Mouse (Mus musculus) macrophage (primary cell): ENCODE data around the gene Usp30. TPM values are rescaled to one million over a fixed set of nuclear protein-coding genes. Genes with fewer than 3 reads are reported as not detected.

Experiments
- H3K27ac ChIP-seq: fragments of 350-480 bp; formaldehyde crosslinking; 2 replicates; pipeline ENCODE4 v1.9.0; 2021
- H3K36me3 ChIP-seq: fragments of 350-480 bp; formaldehyde crosslinking; 2 replicates; pipeline ENCODE4 v1.9.0; 2021; ENCODE audit errors: inconsistent target
- H3K4me3 ChIP-seq: fragments of 350-480 bp; formaldehyde crosslinking; 2 replicates; pipeline ENCODE4 v1.9.0; 2021; ENCODE audit errors: inconsistent target
- H3K79me2 ChIP-seq: fragments of 350-480 bp; formaldehyde crosslinking; 2 replicates; pipeline ENCODE4 v1.9.0; 2021; ENCODE audit errors: inconsistent target
- WGBS: methylation state at CpG from one replicate; pipeline ENCODE4 v1.1.7; 2026; ENCODE audit warnings: inconsistent platforms; ENCODE audit not compliant: missing documents; 5-methylcytosine and 5-hydroxymethylcytosine counted together
- polyA plus RNA-seq: library from polyadenylated mRNA; stranded (reverse); fragments of 250-400 nt; gene quantifications from 3 replicates; pipeline ENCODE4 v1.2.4, GENCODE M21; 2018; ENCODE audit warnings: inconsistent platforms

Gene Usp30
- polyA plus RNA-seq, 1 experiment from 2014 or later = 11.9 TPM

DNA sequence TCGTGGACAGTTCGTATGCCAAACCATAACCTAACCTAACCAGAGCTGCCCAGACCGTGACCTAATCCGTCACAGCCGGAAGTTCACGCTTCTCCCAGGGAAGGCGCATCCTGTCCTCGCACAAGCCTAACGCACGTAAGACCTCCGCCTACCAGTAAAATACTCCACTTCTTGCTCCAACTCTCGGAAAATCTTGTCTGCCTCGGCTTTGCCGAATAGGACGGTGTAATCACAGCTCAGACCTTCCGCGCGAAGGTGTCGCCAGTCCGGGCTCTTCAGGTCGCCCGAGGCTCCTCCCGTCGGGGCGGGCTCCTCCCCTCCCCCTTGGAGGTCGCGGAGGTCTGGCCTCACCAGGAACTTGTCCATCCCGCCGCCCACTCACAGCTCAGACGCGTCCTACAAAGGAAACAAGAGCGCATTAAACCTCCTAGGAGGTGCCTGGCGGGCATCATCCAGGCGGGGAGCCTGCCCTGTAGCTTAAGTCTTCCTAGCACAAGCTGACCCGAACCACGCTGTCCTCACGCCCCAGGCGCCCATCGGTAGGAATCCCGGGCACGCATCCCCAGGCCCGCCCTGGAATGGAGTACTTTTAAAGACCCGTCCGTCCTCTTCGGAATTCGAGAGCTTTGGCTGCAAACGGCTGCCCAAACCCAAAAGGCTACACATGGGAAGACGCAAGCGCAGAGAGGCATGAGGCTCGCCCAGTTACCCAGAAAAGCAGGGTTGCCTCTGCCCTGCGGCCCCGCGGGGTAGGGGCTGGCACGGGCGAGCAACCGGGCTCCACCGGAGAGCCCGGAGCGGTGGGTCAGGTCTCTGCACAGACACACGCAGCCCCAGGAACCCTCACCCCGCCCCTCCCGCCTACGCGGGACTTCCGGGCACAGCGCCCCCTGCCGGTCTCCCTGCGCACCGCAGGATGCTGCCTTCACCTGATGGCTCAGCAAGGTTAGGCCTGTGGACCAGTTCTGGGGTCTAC lies 62.4 kb downstream of the Usp30 start, which contains the start of gene Alkbh2:
Gene Alkbh2 (minus strand): TSS at position 845 of the 976 bp plus-strand sequence.
- Histone ChIP-seq H3K79me2 (no peaks in the 10 kb centered on the region), H3K36me3 (peaks cover 8% of the 10 kb centered on the region; the same call in 1 of the 2 replicates), H3K27ac (peak within 1 kb of the TSS; percentile 31), H3K4me3 (peak within 1 kb of the TSS; percentile 62)
- WGBS = 4% methylated on average over 69 of the region's 69 CpGs

DNA sequence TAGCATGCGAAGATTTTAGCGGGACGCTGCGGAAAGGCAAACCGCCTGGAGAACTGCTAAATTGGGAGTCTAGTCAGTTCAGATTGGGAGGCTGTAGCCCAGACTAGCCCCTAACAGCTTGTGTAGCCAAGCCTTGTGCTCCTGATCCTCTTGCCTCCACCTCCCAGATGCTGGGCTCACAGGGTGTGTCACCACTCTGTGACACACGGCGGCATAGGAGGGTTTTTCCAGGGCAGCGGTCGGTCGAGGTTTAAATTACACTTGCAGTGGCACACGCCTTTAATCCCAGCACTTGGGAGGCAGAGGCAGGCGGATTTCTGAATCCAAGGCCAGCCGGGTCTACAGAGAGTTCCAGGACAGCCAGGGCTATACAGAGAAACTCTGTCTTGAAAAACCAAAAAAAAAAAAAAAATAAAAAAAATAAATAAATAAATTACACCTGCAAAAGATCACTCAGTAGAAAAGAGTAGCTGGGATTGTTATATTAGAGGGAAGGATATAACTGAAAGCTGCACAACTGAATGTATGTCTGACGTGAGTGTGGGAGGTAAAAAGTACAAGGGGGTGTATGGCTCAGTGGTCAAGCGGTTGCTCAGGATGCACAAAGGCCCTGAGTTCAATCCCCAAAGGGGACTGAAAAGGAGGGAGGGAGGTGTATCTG lies 64.4 kb downstream of the Usp30 start:
- Histone ChIP-seq H3K36me3 (no peaks in the 10 kb centered on the region), H3K27ac (no peak overlapping the region), H3K4me3 (no peak overlapping the region), H3K79me2 (no peaks in the 10 kb centered on the region)
- WGBS = 92% methylated on average over 15 of the region's 15 CpGs

DNA sequence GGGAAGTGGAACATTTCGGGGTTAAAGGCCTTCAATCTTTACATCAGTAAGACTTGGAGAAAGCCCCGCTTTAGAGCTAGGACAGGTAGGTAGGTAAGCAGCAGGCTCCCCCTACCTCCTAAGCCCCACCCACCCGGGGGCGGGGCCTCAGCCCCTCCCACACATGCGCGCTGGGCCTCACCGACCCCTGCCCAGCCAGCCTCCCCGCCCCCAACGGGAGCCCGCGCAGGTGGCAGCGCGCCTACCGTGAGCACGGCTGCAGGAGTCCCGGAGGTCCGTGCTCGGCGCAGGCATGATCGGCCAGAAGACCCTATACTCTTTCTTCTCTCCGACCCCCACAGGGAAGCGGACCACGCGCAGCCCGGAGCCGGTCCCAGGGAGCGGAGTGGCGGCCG lies 64.9 kb downstream of the Usp30 start, which contains the start of gene Ung:
Gene Ung (plus strand): TSS at position 176 of the 395 bp plus-strand sequence.
- H3K27ac ChIP-seq = no peak within 1 kb of the TSS
- under 1% methylated on average over 29 of the region's 29 CpGs for WGBS
- no peaks in the 10 kb centered on the region for H3K36me3 ChIP-seq
- no peaks in the 10 kb centered on the region for H3K79me2 ChIP-seq
- no peak within 1 kb of the TSS; the same call in 1 of the 2 replicates for H3K4me3 ChIP-seq

DNA sequence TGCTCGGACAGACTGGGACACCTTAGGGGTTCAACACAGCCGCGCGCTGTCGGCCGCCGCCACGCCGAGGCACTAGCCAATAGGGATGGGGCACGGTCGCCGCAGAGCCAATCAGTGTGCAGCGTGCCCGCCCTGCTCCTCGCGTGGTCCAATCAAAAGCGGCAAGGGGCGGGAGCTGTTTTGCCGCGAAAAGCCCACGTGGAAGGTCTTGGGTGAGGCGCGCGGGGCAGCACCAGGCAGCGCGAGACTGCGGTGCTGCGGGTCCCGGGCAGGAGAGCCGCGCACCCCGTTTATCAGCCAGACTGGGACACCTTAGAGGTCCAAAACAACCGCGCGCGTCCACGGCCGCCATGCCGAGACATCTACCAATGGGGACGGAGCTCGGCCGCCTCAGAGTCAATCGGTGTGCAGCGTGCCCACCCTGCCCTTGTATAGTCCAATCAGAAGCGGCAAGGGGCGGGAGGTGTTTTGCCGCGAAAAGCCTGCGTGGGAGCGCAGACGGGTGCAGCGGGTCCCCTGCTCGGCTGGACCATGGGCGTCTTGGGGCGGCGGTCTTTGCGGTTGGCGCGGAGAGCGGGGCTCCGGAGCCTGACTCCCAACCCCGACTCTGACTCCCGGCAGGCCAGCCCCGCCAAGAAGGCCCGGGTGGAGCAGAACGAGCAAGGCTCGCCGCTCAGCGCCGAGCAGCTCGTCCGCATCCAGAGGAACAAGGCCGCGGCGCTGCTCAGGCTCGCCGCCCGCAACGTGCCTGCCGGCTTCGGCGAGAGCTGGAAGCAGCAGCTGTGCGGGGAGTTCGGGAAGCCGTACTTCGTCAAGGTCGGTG lies 65.6 kb downstream of the Usp30 start:
- WGBS = 1% methylated on average over 72 of the region's 87 CpGs
- H3K27ac ChIP-seq = no peak overlapping the region
- no peaks in the 10 kb centered on the region for H3K79me2 ChIP-seq
- peak overlapping the region; percentile 28 for H3K4me3 ChIP-seq
- H3K36me3 ChIP-seq = no peaks in the 10 kb centered on the region

DNA sequence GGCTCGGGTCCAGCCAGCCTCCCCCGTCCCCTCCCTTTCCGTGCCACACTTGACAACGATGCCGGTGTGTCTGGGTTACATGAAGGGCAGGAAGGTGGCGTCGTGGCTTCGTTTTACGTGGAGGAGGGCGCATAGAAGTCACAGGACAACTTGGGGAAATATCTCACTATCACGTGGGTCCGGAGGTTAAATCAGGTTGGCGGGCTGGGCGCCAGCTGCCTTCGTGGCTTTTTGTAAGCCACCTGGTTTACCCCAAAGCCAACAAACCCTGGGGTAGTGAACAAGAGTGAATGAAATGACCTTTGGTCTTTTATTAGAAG lies 66.2 kb downstream of the Usp30 start:
- Histone ChIP-seq H3K79me2 (no peaks in the 10 kb centered on the region), H3K36me3 (no peaks in the 10 kb centered on the region), H3K4me3 (peak overlapping the region; percentile 28), H3K27ac (no peak overlapping the region)
- WGBS = 2% methylated on average over 15 of the region's 15 CpGs

DNA sequence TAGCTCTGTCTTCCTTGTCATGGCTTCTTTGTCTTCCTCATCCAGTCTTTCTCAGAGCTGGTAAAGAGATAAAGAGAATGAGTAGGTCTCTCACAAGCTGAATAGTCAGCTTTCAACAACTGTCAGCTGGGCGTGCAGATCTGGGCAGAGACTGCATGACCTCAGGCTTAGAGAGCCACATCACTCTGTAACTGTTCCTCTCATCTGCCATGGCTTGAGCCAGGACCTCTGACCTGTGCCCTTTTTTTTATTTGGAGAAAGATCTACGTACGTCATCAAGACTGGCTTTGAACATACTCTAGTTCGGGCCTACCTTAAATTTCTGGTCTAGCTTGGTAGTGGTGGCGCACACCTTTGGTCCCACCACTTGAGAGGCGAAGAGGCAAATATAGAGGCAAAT lies 67.6 kb downstream of the Usp30 start:
- no peaks in the 10 kb centered on the region for H3K36me3 ChIP-seq
- H3K27ac ChIP-seq = no peak overlapping the region
- no peaks in the 10 kb centered on the region for H3K79me2 ChIP-seq
- WGBS = 97% methylated on average over 6 of the region's 6 CpGs
- H3K4me3 ChIP-seq = no peak overlapping the region

DNA sequence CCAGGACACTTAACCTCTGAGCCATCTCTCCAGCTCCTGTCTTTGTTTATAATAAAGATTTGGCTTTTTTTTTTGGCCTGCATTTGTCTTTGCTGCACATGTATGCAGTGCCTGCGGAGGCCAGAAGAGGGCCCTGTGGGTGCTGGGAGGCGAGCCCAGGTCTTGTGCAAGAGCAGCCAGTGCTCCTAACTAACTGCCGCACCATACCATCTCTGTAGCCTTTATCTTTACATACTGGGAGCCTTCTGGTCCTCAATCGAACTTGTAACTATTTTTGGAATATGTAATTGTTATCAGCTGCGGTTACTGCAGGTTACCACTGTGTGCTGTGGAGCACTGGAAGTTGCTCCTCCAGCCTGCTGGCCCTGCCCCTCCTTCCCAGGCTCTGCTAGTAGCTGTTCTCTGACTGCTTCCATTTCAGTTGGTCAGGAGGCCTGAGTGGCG lies 68.9 kb downstream of the Usp30 start:
- Histone ChIP-seq H3K4me3 (no peak overlapping the region), H3K36me3 (no peaks in the 10 kb centered on the region), H3K79me2 (no peaks in the 10 kb centered on the region), H3K27ac (no peak overlapping the region)
- WGBS = 66% methylated on average over 6 of the region's 6 CpGs

DNA sequence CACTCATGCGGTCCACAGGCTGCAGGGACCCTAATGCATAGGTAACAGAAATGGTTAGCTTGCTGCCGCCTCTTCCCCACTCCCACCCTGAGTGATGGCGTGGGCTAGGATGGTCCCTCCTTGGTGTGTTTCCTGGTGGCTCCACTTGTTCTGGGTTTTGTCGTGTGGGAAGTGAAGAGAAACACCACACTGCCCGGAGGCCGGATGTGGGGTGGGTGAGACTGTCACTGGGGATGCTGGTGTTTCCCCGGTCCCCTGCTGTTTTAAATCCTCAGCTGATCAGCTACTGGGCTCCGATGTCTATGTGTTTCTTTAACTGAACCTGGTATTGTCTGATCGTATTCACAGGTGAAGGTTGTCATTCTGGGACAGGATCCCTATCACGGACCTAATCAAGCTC lies 70.3 kb downstream of the Usp30 start:
- H3K36me3 ChIP-seq = no peaks in the 10 kb centered on the region
- no peak overlapping the region for H3K4me3 ChIP-seq
- H3K27ac ChIP-seq = no peak overlapping the region
- 89% methylated on average over 10 of the region's 10 CpGs for WGBS
- no peaks in the 10 kb centered on the region for H3K79me2 ChIP-seq

DNA sequence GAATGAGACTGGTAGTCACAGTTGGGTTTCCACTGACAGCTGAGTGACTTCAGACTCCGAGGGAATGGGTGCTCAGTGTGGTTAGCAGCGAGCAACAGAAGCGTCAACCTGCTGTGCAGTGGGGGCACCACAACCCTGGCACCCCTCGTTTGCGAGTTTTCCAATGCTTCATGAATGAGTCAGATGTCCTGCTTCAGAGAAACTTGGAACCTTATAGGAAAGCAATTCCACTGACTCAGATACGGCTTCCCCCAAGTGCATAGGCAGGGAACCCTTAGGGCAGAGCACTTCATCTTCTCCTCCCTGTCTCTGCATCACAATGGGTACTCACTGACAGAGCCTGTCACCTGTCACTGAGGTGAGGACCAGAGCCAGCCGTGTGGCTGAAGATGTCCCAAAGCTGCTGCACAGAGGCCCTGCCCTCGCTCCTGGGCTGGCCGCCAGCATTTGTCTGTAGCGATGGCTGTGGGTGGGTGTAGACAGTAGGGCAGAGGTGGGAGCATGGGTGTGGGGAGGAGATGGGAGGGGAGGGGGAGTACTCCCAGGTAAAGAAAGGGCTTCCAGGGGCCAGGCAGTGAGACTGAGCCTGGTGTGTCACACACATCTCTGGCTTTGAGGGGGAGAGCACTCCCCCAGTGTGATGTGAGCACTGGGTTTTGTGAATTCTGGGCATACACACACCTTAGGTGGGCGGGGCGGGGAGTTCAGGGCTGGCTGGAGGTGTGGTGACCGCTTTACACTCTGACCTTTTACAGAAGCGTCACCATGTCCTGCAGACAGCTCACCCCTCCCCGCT lies 72.4 kb downstream of the Usp30 start:
- no peaks in the 10 kb centered on the region for H3K36me3 ChIP-seq

DNA sequence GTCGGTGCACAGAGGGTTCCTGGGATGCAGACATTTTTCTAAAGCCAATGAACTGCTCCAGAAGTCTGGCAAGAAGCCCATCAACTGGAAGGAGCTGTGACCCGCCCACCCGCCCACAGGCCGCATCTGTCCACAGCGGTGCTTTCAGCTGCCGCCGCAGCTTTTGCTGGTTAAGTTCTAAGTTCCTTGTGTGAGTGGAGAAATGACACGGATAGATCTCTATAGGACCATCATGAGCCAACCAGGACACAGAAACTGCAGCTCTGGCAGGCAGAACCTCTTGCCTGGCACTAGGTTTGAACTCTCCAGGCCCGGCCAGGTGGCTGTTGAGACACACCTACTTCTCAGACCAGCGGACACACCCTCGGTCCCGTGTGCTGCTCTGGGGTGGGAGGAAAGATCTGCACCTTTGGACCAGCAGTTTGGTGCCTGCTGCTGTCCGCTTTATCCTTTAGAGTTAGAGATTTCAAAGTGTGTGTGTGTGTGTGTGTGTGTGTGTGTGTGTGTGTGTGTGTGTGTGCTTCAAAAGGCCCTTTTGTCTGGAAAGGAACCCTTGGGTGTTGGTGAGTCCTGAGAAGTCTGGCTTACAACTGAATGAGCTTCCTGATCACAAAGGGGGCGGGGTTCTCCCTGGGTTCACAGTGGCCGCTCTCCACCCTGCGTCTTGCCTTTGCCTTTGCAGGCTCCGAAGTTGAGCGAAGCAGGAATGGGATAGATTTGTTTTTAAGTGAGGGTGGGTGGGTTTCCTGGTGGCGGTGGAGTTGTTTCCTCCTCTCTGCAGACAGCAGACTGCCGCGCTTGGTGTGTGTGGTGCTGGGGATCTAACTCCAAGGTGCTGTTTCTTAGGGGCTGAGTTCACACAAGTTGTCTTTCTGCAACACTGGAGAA lies 73.3 kb downstream of the Usp30 start:
- Histone ChIP-seq H3K79me2 (no peaks in the 10 kb centered on the region), H3K4me3 (no peak overlapping the region), H3K27ac (no peak overlapping the region), H3K36me3 (no peaks in the 10 kb centered on the region)
- WGBS = 91% methylated on average over 15 of the region's 21 CpGs

More for the DNA sequence above, 72.4 kb downstream of the Usp30 start:
- Histone ChIP-seq H3K4me3 (no peak overlapping the region), H3K79me2 (no peaks in the 10 kb centered on the region), H3K27ac (no peak overlapping the region)
- 96% methylated on average over 15 of the region's 15 CpGs for WGBS

DNA sequence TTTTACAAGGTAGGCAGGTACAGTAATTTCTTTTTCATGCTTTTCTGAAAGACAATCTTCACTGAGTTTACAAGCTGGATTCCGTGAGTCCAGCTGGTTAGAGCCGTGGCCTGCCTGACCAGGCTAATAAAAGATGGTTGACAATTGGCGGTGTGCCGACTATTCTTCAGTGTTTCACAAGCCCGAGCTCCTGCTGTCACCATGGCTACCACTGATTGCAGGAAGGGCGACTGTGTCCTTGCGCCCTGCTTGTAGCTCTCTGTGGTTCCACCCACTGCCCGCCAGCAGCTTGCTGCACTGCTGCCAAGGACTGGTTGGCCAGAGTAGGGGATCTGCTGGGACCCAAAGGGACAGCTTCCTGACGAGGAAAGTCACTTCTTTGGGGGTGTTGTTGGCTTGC lies 73.9 kb downstream of the Usp30 start:
- H3K79me2 ChIP-seq = no peaks in the 10 kb centered on the region
- H3K36me3 ChIP-seq = no peaks in the 10 kb centered on the region
- WGBS = 72% methylated on average over 9 of the region's 9 CpGs
- H3K27ac ChIP-seq = no peak overlapping the region
- no peak overlapping the region for H3K4me3 ChIP-seq

DNA sequence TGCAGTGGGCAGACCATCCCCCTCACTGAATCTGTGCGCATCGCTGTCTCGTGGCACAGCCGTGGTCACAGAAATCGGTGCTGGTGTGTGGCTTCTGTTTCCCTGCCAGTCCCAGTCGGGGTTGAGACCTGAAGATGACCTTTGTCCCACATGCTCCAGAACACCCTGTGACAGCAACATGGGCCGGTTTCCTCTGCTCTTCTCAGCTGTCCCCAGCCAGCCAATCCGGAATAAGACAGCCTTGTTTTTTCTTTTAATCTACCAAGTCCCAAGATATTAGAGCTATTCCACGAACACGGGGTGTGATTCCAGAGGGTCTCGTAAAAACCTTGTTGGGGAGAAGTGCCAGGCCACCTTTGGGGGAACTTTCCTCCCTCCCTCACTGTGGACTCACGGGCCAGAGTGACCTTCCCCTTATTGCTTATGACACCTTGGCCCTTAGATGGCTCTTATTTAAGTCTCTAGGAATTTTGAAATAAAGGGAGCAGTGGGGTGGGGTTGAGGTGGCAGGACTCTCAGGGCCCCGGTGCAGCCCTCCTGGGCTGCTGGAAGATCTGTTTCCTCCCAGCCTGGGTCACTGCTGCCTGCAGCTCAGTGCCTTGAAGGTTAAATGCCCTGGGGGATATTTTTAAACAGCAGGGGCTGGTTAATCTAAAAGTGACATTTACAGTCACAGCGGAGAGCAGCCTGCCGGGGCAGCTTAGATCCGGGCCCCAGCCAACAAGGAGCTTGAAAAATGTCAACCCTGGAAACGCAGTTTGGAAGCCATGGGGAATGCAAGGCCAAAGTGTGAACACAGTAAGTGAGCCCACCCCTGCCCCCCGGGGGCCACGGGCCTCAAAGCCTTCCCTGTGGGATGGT lies 81.0 kb downstream of the Usp30 start, which contains the start of gene Acacb:
Gene Acacb (plus strand): TSS at position 508 of the 861 bp plus-strand sequence.
- 55% methylated on average over 19 of the region's 19 CpGs for WGBS
- Histone ChIP-seq H3K4me3 (no peak within 1 kb of the TSS), H3K79me2 (no peaks in the 10 kb centered on the region), H3K36me3 (no peaks in the 10 kb centered on the region), H3K27ac (no peak within 1 kb of the TSS)
